Mouse (Mus musculus): ENCODE measurements at regions not wholly inside any gene's neighbourhood (a gene's known extent, or its start where the extent isn't known, plus 50 kb on each side); places are given as distances from the start of the nearest gene placed in this dataset.

DNA sequence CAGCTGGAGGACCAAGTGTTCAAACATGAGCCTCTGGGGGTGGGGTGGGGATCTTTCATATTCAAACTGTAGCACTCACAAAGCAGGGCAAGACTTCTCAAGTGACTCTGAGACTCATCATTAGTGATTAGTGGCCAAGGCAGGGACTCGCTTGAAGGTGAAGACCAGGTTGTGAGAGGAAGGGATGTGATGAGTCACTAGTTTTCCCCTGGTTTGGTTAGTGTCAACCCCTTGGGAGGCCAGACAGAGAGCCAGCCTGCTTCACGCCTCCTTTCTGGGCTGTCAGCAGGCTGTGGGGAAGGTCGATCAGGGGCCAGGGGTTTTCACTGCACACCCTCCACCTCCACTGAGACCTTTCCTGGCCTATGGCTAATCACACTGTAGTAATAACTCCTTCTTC is 65.2 kb downstream of the Slc30a10 start:
- no peaks in the 10 kb centered on the region for H3K27me3 ChIP-seq (ENCODE audit: control insufficient read depth, insufficient read depth, low read length, poor library complexity, severe bottlenecking)
- no peak overlapping the region for H3K9ac ChIP-seq (ENCODE audit: low read depth, poor library complexity, severe bottlenecking)
- no peak overlapping the region for H3K27ac ChIP-seq (ENCODE audit: insufficient read depth, low read length)
- no peak for TF ChIP-seq POLR2A (IDR thresholded peaks at IDR 0.05; ENCODE audit: insufficient read depth, low read length)
- no peak for TF ChIP-seq EP300 (IDR thresholded peaks at IDR 0.05; ENCODE audit: insufficient read depth, low read depth, low read length)
- TF ChIP-seq CTCF (IDR thresholded peaks at IDR 0.05; ENCODE audit: low read depth, low read length), result no peak
- H3K9me3 ChIP-seq (replicated peaks; ENCODE audit: control insufficient read depth, insufficient read depth, low read length, poor library complexity, severe bottlenecking), result no peaks in the 10 kb centered on the region
- H3K4me3 ChIP-seq (ENCODE audit: low read depth, low read length), result no peak overlapping the region
- no peaks in the 10 kb centered on the region for H3K4me1 ChIP-seq (ENCODE audit: control insufficient read depth, insufficient read depth, low read length)
- H3K36me3 ChIP-seq (ENCODE audit: control insufficient read depth, insufficient read depth, low read length, poor library complexity, severe bottlenecking), result no peaks in the 10 kb centered on the region

DNA sequence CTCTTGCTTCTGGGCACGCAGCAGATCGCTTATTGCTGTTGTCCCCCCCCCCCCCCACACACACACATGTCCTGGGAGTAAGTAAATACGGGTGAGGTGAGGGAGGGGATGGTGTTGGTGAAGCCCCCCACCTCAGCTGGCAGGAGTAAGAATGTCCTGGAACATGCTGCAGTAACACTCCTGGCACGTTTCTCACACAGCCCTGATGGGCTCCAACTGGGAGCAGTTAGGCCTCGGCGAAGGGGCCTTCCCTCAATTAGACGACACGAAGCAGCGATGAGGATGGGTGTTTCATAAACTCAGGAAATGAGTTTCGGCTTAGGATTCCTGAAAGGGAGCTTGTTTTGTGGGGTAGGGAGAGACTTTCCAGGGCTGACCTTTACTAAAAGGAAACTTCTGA is 69.4 kb downstream of the Slc30a10 start:
- Histone ChIP-seq H3K36me3 (ENCODE audit: control insufficient read depth, insufficient read depth, low read length, poor library complexity, severe bottlenecking) (no peaks in the 10 kb centered on the region), H3K27me3 (ENCODE audit: control insufficient read depth, insufficient read depth, low read length, poor library complexity, severe bottlenecking) (no peaks in the 10 kb centered on the region), H3K4me1 (ENCODE audit: control insufficient read depth, insufficient read depth, low read length) (no peaks in the 10 kb centered on the region), H3K9ac (ENCODE audit: low read depth, poor library complexity, severe bottlenecking) (no peak overlapping the region), H3K9me3 (replicated peaks; ENCODE audit: control insufficient read depth, insufficient read depth, low read length, poor library complexity, severe bottlenecking) (no peaks in the 10 kb centered on the region), H3K27ac (ENCODE audit: insufficient read depth, low read length) (no peak overlapping the region), H3K4me3 (ENCODE audit: low read depth, low read length) (no peak overlapping the region)
- TF ChIP-seq EP300 (IDR thresholded peaks at IDR 0.05; ENCODE audit: insufficient read depth, low read depth, low read length), result no peak
- TF ChIP-seq CTCF (IDR thresholded peaks at IDR 0.05; ENCODE audit: low read depth, low read length), result no peak
- TF ChIP-seq POLR2A (IDR thresholded peaks at IDR 0.05; ENCODE audit: insufficient read depth, low read length), result no peak

DNA sequence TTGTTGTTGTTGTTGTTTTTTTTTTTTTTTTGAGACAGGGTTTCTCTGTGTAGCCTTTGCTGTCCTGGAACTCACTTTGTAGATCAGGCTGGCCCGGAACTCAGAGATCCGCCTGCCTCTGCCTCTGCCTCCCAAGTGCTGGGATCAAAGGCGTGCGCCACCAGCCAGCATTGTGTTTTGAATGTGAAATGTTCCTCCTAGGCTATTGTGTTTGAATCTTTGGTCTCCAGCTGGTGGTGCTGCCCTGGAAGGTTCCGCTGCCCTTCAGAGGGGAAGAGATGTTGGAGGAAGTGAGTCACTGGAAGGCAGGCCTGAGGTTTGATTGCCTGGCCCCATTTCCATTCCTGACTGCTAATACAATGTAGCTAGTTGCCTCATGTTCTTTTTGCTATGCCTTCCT is 78.8 kb downstream of the Slc30a10 start:
- no peaks in the 10 kb centered on the region for H3K9me3 ChIP-seq (replicated peaks; ENCODE audit: control insufficient read depth, insufficient read depth, low read length, poor library complexity, severe bottlenecking)
- TF ChIP-seq EP300 (IDR thresholded peaks at IDR 0.05; ENCODE audit: insufficient read depth, low read depth, low read length), result no peak
- no peak for TF ChIP-seq CTCF (IDR thresholded peaks at IDR 0.05; ENCODE audit: low read depth, low read length)
- TF ChIP-seq POLR2A (IDR thresholded peaks at IDR 0.05; ENCODE audit: insufficient read depth, low read length), result no peak
- no peak overlapping the region for H3K4me3 ChIP-seq (ENCODE audit: low read depth, low read length)
- no peaks in the 10 kb centered on the region for H3K27me3 ChIP-seq (ENCODE audit: control insufficient read depth, insufficient read depth, low read length, poor library complexity, severe bottlenecking)
- no peaks in the 10 kb centered on the region for H3K4me1 ChIP-seq (ENCODE audit: control insufficient read depth, insufficient read depth, low read length)
- no peaks in the 10 kb centered on the region for H3K36me3 ChIP-seq (ENCODE audit: control insufficient read depth, insufficient read depth, low read length, poor library complexity, severe bottlenecking)
- no peak overlapping the region for H3K9ac ChIP-seq (ENCODE audit: low read depth, poor library complexity, severe bottlenecking)
- no peak overlapping the region for H3K27ac ChIP-seq (ENCODE audit: insufficient read depth, low read length)

DNA sequence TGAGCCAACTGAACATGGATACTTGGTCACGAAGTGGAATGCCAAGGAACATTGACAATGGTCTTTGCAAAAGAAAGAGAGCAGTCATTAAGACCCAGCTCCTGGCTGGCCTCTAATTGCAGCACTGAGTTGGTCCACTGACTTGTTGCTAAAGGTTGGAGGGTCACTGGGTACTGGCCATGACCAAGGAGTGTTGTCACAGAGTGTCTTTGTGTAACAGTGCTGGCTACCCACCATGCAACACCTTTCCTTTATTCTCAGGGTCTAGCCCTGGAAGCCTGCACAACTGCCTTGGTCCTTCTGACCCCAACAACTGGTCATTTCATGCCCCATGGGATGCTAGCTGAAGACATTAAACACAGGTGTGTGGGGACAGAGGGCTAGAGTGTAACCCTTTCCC is 79.5 kb downstream of the Slc30a10 start:
- TF ChIP-seq POLR2A (IDR thresholded peaks at IDR 0.05; ENCODE audit: insufficient read depth, low read length), result no peak
- TF ChIP-seq CTCF (IDR thresholded peaks at IDR 0.05; ENCODE audit: low read depth, low read length), result no peak
- no peaks in the 10 kb centered on the region for H3K27me3 ChIP-seq (ENCODE audit: control insufficient read depth, insufficient read depth, low read length, poor library complexity, severe bottlenecking)
- H3K4me1 ChIP-seq (ENCODE audit: control insufficient read depth, insufficient read depth, low read length), result no peaks in the 10 kb centered on the region
- H3K4me3 ChIP-seq (ENCODE audit: low read depth, low read length), result no peak overlapping the region
- no peak overlapping the region for H3K9ac ChIP-seq (ENCODE audit: low read depth, poor library complexity, severe bottlenecking)
- H3K36me3 ChIP-seq (ENCODE audit: control insufficient read depth, insufficient read depth, low read length, poor library complexity, severe bottlenecking), result no peaks in the 10 kb centered on the region
- H3K9me3 ChIP-seq (replicated peaks; ENCODE audit: control insufficient read depth, insufficient read depth, low read length, poor library complexity, severe bottlenecking), result no peaks in the 10 kb centered on the region
- H3K27ac ChIP-seq (ENCODE audit: insufficient read depth, low read length), result no peak overlapping the region

DNA sequence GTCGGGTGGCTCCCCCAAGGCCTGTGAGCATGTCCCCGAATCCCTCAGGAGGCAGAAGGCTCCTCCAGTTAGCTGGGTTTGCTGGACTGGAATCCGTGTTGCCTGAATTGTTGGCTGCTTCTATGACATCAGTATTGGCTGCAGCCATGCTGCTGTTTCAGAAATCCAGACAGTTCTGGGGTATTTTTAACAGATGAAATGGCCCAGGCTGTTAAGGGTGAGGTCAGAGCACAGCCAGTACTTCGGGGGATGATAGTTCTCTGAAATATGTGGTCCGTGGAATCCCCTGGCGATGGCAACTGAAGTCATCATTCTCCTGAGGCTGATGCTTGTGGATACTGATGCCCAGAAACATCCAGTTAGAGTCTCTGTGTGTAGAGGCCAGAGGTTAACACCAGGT is 80.7 kb downstream of the Slc30a10 start:
- Histone ChIP-seq H3K9me3 (replicated peaks; ENCODE audit: control insufficient read depth, insufficient read depth, low read length, poor library complexity, severe bottlenecking) (no peaks in the 10 kb centered on the region), H3K4me3 (ENCODE audit: low read depth, low read length) (no peak overlapping the region), H3K9ac (ENCODE audit: low read depth, poor library complexity, severe bottlenecking) (no peak overlapping the region), H3K36me3 (ENCODE audit: control insufficient read depth, insufficient read depth, low read length, poor library complexity, severe bottlenecking) (no peaks in the 10 kb centered on the region), H3K27ac (ENCODE audit: insufficient read depth, low read length) (no peak overlapping the region), H3K27me3 (ENCODE audit: control insufficient read depth, insufficient read depth, low read length, poor library complexity, severe bottlenecking) (no peaks in the 10 kb centered on the region), H3K4me1 (ENCODE audit: control insufficient read depth, insufficient read depth, low read length) (no peaks in the 10 kb centered on the region)
- TF ChIP-seq EP300 (IDR thresholded peaks at IDR 0.05; ENCODE audit: insufficient read depth, low read depth, low read length) (no peak), POLR2A (IDR thresholded peaks at IDR 0.05; ENCODE audit: insufficient read depth, low read length) (no peak)

DNA sequence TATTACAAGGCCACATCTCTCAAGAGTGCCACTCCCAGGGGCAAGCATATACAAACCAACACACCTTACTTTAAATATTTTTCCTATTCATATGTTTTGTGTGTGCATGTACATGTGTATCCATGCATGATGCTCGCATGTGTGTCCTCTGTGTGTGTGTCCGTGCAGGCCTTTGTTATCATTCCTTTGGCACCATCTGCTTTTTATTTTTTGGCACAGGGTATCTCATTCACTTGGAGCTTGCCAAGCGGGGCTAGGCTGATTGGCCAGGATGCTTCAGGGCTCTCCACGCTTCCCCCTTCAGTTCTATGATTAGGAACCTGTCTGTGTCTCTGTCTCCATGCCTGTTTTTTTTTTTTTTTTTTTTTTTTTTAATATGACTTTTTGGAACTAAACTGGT is 82.6 kb downstream of the Slc30a10 start:
- Histone ChIP-seq H3K4me3 (ENCODE audit: low read depth, low read length) (no peak overlapping the region), H3K4me1 (ENCODE audit: control insufficient read depth, insufficient read depth, low read length) (no peaks in the 10 kb centered on the region), H3K27ac (ENCODE audit: insufficient read depth, low read length) (no peak overlapping the region), H3K9me3 (replicated peaks; ENCODE audit: control insufficient read depth, insufficient read depth, low read length, poor library complexity, severe bottlenecking) (no peaks in the 10 kb centered on the region), H3K9ac (ENCODE audit: low read depth, poor library complexity, severe bottlenecking) (no peak overlapping the region), H3K36me3 (ENCODE audit: control insufficient read depth, insufficient read depth, low read length, poor library complexity, severe bottlenecking) (no peaks in the 10 kb centered on the region), H3K27me3 (ENCODE audit: control insufficient read depth, insufficient read depth, low read length, poor library complexity, severe bottlenecking) (no peaks in the 10 kb centered on the region)
- TF ChIP-seq CTCF (IDR thresholded peaks at IDR 0.05; ENCODE audit: low read depth, low read length) (no peak), POLR2A (IDR thresholded peaks at IDR 0.05; ENCODE audit: insufficient read depth, low read length) (no peak), EP300 (IDR thresholded peaks at IDR 0.05; ENCODE audit: insufficient read depth, low read depth, low read length) (no peak)

All from ES-Bruce4 (cell line).